15 mouse cellular contexts compared by ENCODE assay signal in the genomic region with DNA sequence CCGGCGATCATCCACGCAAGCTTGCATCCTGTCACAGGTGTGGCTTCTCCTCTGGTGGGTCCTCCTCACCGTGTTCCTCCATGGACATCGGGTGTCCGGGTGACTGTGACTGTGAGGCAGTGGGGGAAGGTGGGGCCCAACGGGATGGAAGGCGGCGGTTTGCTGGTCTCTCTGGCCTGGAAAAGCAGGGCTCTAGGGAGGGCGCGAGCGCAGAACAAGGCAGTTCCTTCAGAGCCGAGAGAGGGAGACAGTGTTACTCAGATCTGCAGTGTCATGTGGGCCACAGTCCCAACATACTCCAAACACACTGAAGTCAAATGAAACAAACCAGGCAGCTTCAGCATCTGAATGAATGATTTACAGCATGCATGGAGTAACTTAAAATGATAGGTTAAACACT.
"Had no signal": no experiment of that assay in that cellular context is flagged by ENCODE, and none has a peak within 500 bp of the region (broad histone marks: within the 10 kb centered on the region; RNA-seq: fewer than 3 reads in every experiment).

No protein-coding gene starts in this region.

- H3K4me1 ChIP-seq: limb, embryonic 12.5 days; liver, embryonic 13.5 days; megakaryocyte, embryonic 14.5 days; neural tube, embryonic 12.5 days; stomach, embryonic 15.5 days had no signal

- H3K4me3 ChIP-seq: limb, embryonic 12.5 days; liver, embryonic 13.5 days; megakaryocyte, embryonic 14.5 days; midbrain, embryonic 15.5 days; neural tube, embryonic 12.5 days; stomach, embryonic 15.5 days had no signal

- DNase-seq: kidney, adult 8-10 months; kidney, postnatal 10 days; liver; liver, embryonic 13.5 days; liver, postnatal 0 days; thymus, adult 18-20 months; thymus, postnatal 14 days had no signal

- H3K9me3 ChIP-seq: limb, embryonic 12.5 days; liver, embryonic 13.5 days; midbrain, embryonic 15.5 days; neural tube, embryonic 12.5 days; stomach, embryonic 15.5 days had no signal

- H3K27me3 ChIP-seq: limb, embryonic 12.5 days; liver, embryonic 13.5 days; megakaryocyte, embryonic 14.5 days; midbrain, embryonic 15.5 days; neural tube, embryonic 12.5 days; stomach, embryonic 15.5 days had no signal

- H3K9ac ChIP-seq: limb, embryonic 12.5 days; liver, embryonic 13.5 days; liver, postnatal 0 days; midbrain, embryonic 15.5 days; neural tube, embryonic 12.5 days; stomach, embryonic 15.5 days had no signal

- ATAC-seq: intestine, embryonic 16.5 days; liver, postnatal 0 days; midbrain, embryonic 15.5 days had no signal

- H3K36me3 ChIP-seq: liver, embryonic 13.5 days; stomach, embryonic 15.5 days had no signal

- H3K4me2 ChIP-seq: limb, embryonic 12.5 days; liver, embryonic 13.5 days; midbrain, embryonic 11.5 days; midbrain, embryonic 15.5 days; neural tube, embryonic 12.5 days; stomach, embryonic 15.5 days had no signal

- H3K27ac ChIP-seq: limb, embryonic 12.5 days; liver, embryonic 13.5 days; macrophage; midbrain, embryonic 15.5 days; neural tube, embryonic 12.5 days; stomach, embryonic 15.5 days had no signal
